Mouse (Mus musculus): Measurements from ENCODE around the gene Adgrv1. TPM values are rescaled to one million over a fixed set of nuclear protein-coding genes. Genes with fewer than 3 reads are reported as not detected.

Adgrv1 gene
- polyA plus RNA-seq (2014; fragmentation: Nextera tagmentation; extraction: Ambion mirVana) = 40.3 and 54.5 TPM in 2 replicates

- peak within 1 kb of the TSS; percentile 80 for H3K4me3 ChIP-seq (ENCODE audit: low read depth, low read length)
- H3K9me3 ChIP-seq (ENCODE audit: control insufficient read depth, low read length) = no peaks in the 10 kb centered on the region
- 0 out of 2 replicates have a peak, but pooled peaks cover 3% of the 10 kb centered on the region for H3K4me1 ChIP-seq (replicated peaks; ENCODE audit: control insufficient read depth, insufficient read depth, low read length)
- no peaks in the 10 kb centered on the region for H3K36me3 ChIP-seq (ENCODE audit: control insufficient read depth, insufficient read depth, low read length)
- whole genome bisulfite sequencing = under 1% methylated on average over 42 of the region's 42 CpGs
- H3K4me2 ChIP-seq (replicated peaks; ENCODE audit: low read depth, low read length) = peak within 1 kb of the TSS; percentile 68
- DNase-seq (ENCODE audit: low spot score) = peak; percentile 95
- peak within 1 kb of the TSS; percentile 59 for H3K27ac ChIP-seq (ENCODE audit: low read depth, low read length)
- H3K9ac ChIP-seq (ENCODE audit: low read depth, low read length) = peak within 1 kb of the TSS; percentile 86
- H3K27me3 ChIP-seq (ENCODE audit: control insufficient read depth, insufficient read depth, low read length) = no peaks in the 10 kb centered on the region
- ATAC-seq (ENCODE audit: low FRiP score) = peak; percentile 97
Measured at GRCm38 (mm10) chr13:81632720-81633415, at the start of gene Adgrv1. Gene Adgrv1 (minus strand): TSS chr13:81633154.

GRCm38 (mm10) chr13:81675333-81675732, 42.4 kb upstream of the Adgrv1 start:
- ATAC-seq (ENCODE audit: low FRiP score) = no peak
- DNase-seq (ENCODE audit: low spot score) = no peak
- no peak overlapping the region for H3K4me3 ChIP-seq (ENCODE audit: low read depth, low read length)
- H3K27me3 ChIP-seq (ENCODE audit: control insufficient read depth, insufficient read depth, low read length) = no peaks in the 10 kb centered on the region
- no peak overlapping the region for H3K9ac ChIP-seq (ENCODE audit: low read depth, low read length)
- 86% methylated on average over 8 of the region's 8 CpGs for WGBS
- H3K36me3 ChIP-seq (ENCODE audit: control insufficient read depth, insufficient read depth, low read length) = no peaks in the 10 kb centered on the region
- no peak overlapping the region for H3K27ac ChIP-seq (ENCODE audit: low read depth, low read length)
- no peaks in the 10 kb centered on the region for H3K9me3 ChIP-seq (ENCODE audit: control insufficient read depth, low read length)
- H3K4me2 ChIP-seq (replicated peaks; ENCODE audit: low read depth, low read length) = no peak overlapping the region
- H3K4me1 ChIP-seq (replicated peaks; ENCODE audit: control insufficient read depth, insufficient read depth, low read length) = no peaks in the 10 kb centered on the region; the same call in 1 of the 2 replicates

- Histone ChIP-seq H3K4me2 (replicated peaks; ENCODE audit: low read depth, low read length) (no peak overlapping the region), H3K36me3 (ENCODE audit: control insufficient read depth, insufficient read depth, low read length) (peaks cover 6% of the 10 kb centered on the region), H3K4me3 (ENCODE audit: low read depth, low read length) (no peak overlapping the region), H3K27me3 (ENCODE audit: control insufficient read depth, insufficient read depth, low read length) (no peaks in the 10 kb centered on the region), H3K4me1 (replicated peaks; ENCODE audit: control insufficient read depth, insufficient read depth, low read length) (no peaks in the 10 kb centered on the region), H3K9ac (ENCODE audit: low read depth, low read length) (no peak overlapping the region), H3K27ac (ENCODE audit: low read depth, low read length) (no peak overlapping the region), H3K9me3 (ENCODE audit: control insufficient read depth, low read length) (no peaks in the 10 kb centered on the region)
- DNase-seq (ENCODE audit: low spot score) (no peak), ATAC-seq (ENCODE audit: low FRiP score) (no peak)
- 94% methylated on average over 5 of the region's 5 CpGs for WGBS
Measured at GRCm38 (mm10) chr13:81667713-81668112, 34.8 kb upstream of the Adgrv1 start.

- H3K27me3 ChIP-seq (ENCODE audit: control insufficient read depth, insufficient read depth, low read length) = no peaks in the 10 kb centered on the region
- H3K9ac ChIP-seq (ENCODE audit: low read depth, low read length) = no peak overlapping the region
- no peaks in the 10 kb centered on the region for H3K9me3 ChIP-seq (ENCODE audit: control insufficient read depth, low read length)
- no peak overlapping the region for H3K4me2 ChIP-seq (replicated peaks; ENCODE audit: low read depth, low read length)
- WGBS = 91% methylated on average over 5 of the region's 5 CpGs
- peaks cover 6% of the 10 kb centered on the region for H3K36me3 ChIP-seq (ENCODE audit: control insufficient read depth, insufficient read depth, low read length)
- ATAC-seq (ENCODE audit: low FRiP score) (no peak), DNase-seq (ENCODE audit: low spot score) (no peak)
- H3K4me3 ChIP-seq (ENCODE audit: low read depth, low read length) = no peak overlapping the region
- H3K27ac ChIP-seq (ENCODE audit: low read depth, low read length) = no peak overlapping the region
- no peaks in the 10 kb centered on the region for H3K4me1 ChIP-seq (replicated peaks; ENCODE audit: control insufficient read depth, insufficient read depth, low read length)
Measured at GRCm38 (mm10) chr13:81664331-81664698, 31.4 kb upstream of the Adgrv1 start.

GRCm38 (mm10) chr13:81663566-81664330, 30.8 kb upstream of the Adgrv1 start:
- Histone ChIP-seq H3K4me3 (ENCODE audit: low read depth, low read length) (no peak overlapping the region), H3K27me3 (ENCODE audit: control insufficient read depth, insufficient read depth, low read length) (no peaks in the 10 kb centered on the region), H3K4me1 (replicated peaks; ENCODE audit: control insufficient read depth, insufficient read depth, low read length) (no peaks in the 10 kb centered on the region), H3K27ac (ENCODE audit: low read depth, low read length) (no peak overlapping the region), H3K9ac (ENCODE audit: low read depth, low read length) (no peak overlapping the region), H3K4me2 (replicated peaks; ENCODE audit: low read depth, low read length) (no peak overlapping the region), H3K36me3 (ENCODE audit: control insufficient read depth, insufficient read depth, low read length) (peaks cover 6% of the 10 kb centered on the region), H3K9me3 (ENCODE audit: control insufficient read depth, low read length) (no peaks in the 10 kb centered on the region)
- ATAC-seq (ENCODE audit: low FRiP score) (no peak), DNase-seq (ENCODE audit: low spot score) (no peak)
- 91% methylated on average over 12 of the region's 12 CpGs for WGBS

- Histone ChIP-seq H3K9me3 (ENCODE audit: control insufficient read depth, low read length) (no peaks in the 10 kb centered on the region), H3K9ac (ENCODE audit: low read depth, low read length) (peak overlapping the region; percentile 81), H3K4me1 (replicated peaks; ENCODE audit: control insufficient read depth, insufficient read depth, low read length) (no peaks in the 10 kb centered on the region), H3K27ac (ENCODE audit: low read depth, low read length) (peak overlapping the region; percentile 89), H3K4me3 (ENCODE audit: low read depth, low read length) (peak overlapping the region; percentile 83), H3K4me2 (replicated peaks; ENCODE audit: low read depth, low read length) (peak overlapping the region; percentile 60), H3K36me3 (ENCODE audit: control insufficient read depth, insufficient read depth, low read length) (no peaks in the 10 kb centered on the region), H3K27me3 (ENCODE audit: control insufficient read depth, insufficient read depth, low read length) (no peaks in the 10 kb centered on the region)
- 12% methylated on average over 21 of the region's 21 CpGs for WGBS
- no peak for DNase-seq (ENCODE audit: low spot score)
- peak; percentile 7; the same call in 1 of the 2 replicates for ATAC-seq (ENCODE audit: low FRiP score)
Measured at GRCm38 (mm10) chr13:81658053-81658752, 25.2 kb upstream of the Adgrv1 start.

- H3K27me3 ChIP-seq (ENCODE audit: control insufficient read depth, insufficient read depth, low read length) = no peaks in the 10 kb centered on the region
- H3K9ac ChIP-seq (ENCODE audit: low read depth, low read length) = peak within 1 kb of the TSS; percentile 81
- ATAC-seq (ENCODE audit: low FRiP score) (peak; percentile 97), DNase-seq (ENCODE audit: low spot score) (peak; percentile 98)
- peak within 1 kb of the TSS; percentile 83 for H3K4me3 ChIP-seq (ENCODE audit: low read depth, low read length)
- H3K9me3 ChIP-seq (ENCODE audit: control insufficient read depth, low read length) = no peaks in the 10 kb centered on the region
- H3K36me3 ChIP-seq (ENCODE audit: control insufficient read depth, insufficient read depth, low read length) = no peaks in the 10 kb centered on the region
- H3K4me1 ChIP-seq (replicated peaks; ENCODE audit: control insufficient read depth, insufficient read depth, low read length) = no peaks in the 10 kb centered on the region
- under 1% methylated on average over 62 of the region's 73 CpGs for WGBS
- H3K27ac ChIP-seq (ENCODE audit: low read depth, low read length) = peak within 1 kb of the TSS; percentile 89
- peak within 1 kb of the TSS; percentile 60 for H3K4me2 ChIP-seq (replicated peaks; ENCODE audit: low read depth, low read length)
Measured at GRCm38 (mm10) chr13:81657351-81658052, 24.5 kb upstream of the Adgrv1 start, which contains the start of gene Lysmd3. Gene Lysmd3 (plus strand): TSS chr13:81657663.

GRCm38 (mm10) chr13:81657008-81657350, 24.0 kb upstream of the Adgrv1 start:
- Histone ChIP-seq H3K27ac (ENCODE audit: low read depth, low read length) (peak overlapping the region; percentile 89), H3K4me2 (replicated peaks; ENCODE audit: low read depth, low read length) (peak overlapping the region; percentile 60), H3K4me1 (replicated peaks; ENCODE audit: control insufficient read depth, insufficient read depth, low read length) (no peaks in the 10 kb centered on the region), H3K27me3 (ENCODE audit: control insufficient read depth, insufficient read depth, low read length) (no peaks in the 10 kb centered on the region), H3K36me3 (ENCODE audit: control insufficient read depth, insufficient read depth, low read length) (no peaks in the 10 kb centered on the region), H3K4me3 (ENCODE audit: low read depth, low read length) (peak overlapping the region; percentile 83), H3K9ac (ENCODE audit: low read depth, low read length) (peak overlapping the region; percentile 81), H3K9me3 (ENCODE audit: control insufficient read depth, low read length) (no peaks in the 10 kb centered on the region)
- DNase-seq (ENCODE audit: low spot score) (no peak), ATAC-seq (ENCODE audit: low FRiP score) (peak; percentile 16; the same call in 1 of the 2 replicates)
- WGBS = 12% methylated on average over 5 of the region's 5 CpGs

All from hindbrain, embryonic 11.5 days (tissue).